Mouse (Mus musculus) gastrocnemius, postnatal 10 days (tissue): ENCODE measurements around the gene Pnkd. TPM values are rescaled to one million over a fixed set of nuclear protein-coding genes. Genes with fewer than 3 reads are reported as not detected.

Source experiments
- DNase-seq: peaks from one replicate; pipeline ENCODE4 v3.0.0; 2021; ENCODE audit warnings: mixed read lengths
- total RNA-seq, 2 experiments: library from RNA; stranded (reverse); gene quantifications; 2 replicates each; pipeline ENCODE4 v1.2.3; 2021

The Pnkd gene
- total RNA-seq, 2 experiments from 2014 or later = 69.7 to 70.5 TPM

GRCm38 (mm10) chr1:74278538-74278937, 6.2 kb upstream of the Pnkd start, which contains the start of gene Gpbar1:
Gene Gpbar1 (plus strand): TSS chr1:74278550.
- DNase-seq = no peak

- DNase-seq = no peak
Observed at GRCm38 (mm10) chr1:74278988-74279387, 5.7 kb upstream of the Pnkd start.

- DNase-seq = no peak
Observed at GRCm38 (mm10) chr1:74280591-74281325, 4.0 kb upstream of the Pnkd start.

GRCm38 (mm10) chr1:74281372-74281771, 3.4 kb upstream of the Pnkd start:
- no peak for DNase-seq

GRCm38 (mm10) chr1:74281886-74282285, 2.8 kb upstream of the Pnkd start:
- DNase-seq = no peak

- DNase-seq = no peak
Observed at GRCm38 (mm10) chr1:74282896-74283625, 1.7 kb upstream of the Pnkd start.

GRCm38 (mm10) chr1:74283686-74284463, 855 bp upstream of the Pnkd start:
- DNase-seq = peak; percentile 53

GRCm38 (mm10) chr1:74285212-74286010, 681 bp downstream of the Pnkd start:
- DNase-seq = no peak

- DNase-seq = peak; percentile 36
Observed at GRCm38 (mm10) chr1:74286869-74287607, 2.3 kb downstream of the Pnkd start.

GRCm38 (mm10) chr1:74288327-74288726, 3.6 kb downstream of the Pnkd start:
- no peak for DNase-seq

GRCm38 (mm10) chr1:74289248-74289647, 4.5 kb downstream of the Pnkd start:
- no peak for DNase-seq

GRCm38 (mm10) chr1:74289740-74290139, 5.0 kb downstream of the Pnkd start:
- no peak for DNase-seq

GRCm38 (mm10) chr1:74290141-74290540, 5.4 kb downstream of the Pnkd start:
- DNase-seq = no peak

GRCm38 (mm10) chr1:74292331-74293020, 7.7 kb downstream of the Pnkd start:
- no peak for DNase-seq

GRCm38 (mm10) chr1:74293306-74293960, 8.7 kb downstream of the Pnkd start:
- DNase-seq = no peak

GRCm38 (mm10) chr1:74294090-74294643, 9.4 kb downstream of the Pnkd start:
- no peak for DNase-seq

GRCm38 (mm10) chr1:74294733-74295455, 10.2 kb downstream of the Pnkd start:
- DNase-seq = no peak

- DNase-seq = peak; percentile 88
Observed at GRCm38 (mm10) chr1:74295456-74296171, 10.9 kb downstream of the Pnkd start.
